Mouse (Mus musculus) spleen, adult 2 months (tissue): ENCODE measurements at regions not wholly inside any gene's neighbourhood (a gene's known extent, or its start where the extent isn't known, plus 50 kb on each side); places are given as distances from the start of the nearest gene placed in this dataset.

Experiments
- CTCF ChIP-seq: fragments of 200-500 bp; IDR thresholded peaks from 2 replicates; pipeline ENCODE4 v1.5.1; 2011; ENCODE audit warnings: mild to moderate bottlenecking, inconsistent platforms; ENCODE audit not compliant: insufficient read depth, insufficient read length, insufficient replicate concordance; ENCODE audit errors: extremely low read depth
- POLR2A ChIP-seq: fragments of 200-500 bp; IDR thresholded peaks from 2 replicates; pipeline ENCODE4 v1.6.1; 2011; ENCODE audit warnings: low read depth, low read length, inconsistent platforms

DNA sequence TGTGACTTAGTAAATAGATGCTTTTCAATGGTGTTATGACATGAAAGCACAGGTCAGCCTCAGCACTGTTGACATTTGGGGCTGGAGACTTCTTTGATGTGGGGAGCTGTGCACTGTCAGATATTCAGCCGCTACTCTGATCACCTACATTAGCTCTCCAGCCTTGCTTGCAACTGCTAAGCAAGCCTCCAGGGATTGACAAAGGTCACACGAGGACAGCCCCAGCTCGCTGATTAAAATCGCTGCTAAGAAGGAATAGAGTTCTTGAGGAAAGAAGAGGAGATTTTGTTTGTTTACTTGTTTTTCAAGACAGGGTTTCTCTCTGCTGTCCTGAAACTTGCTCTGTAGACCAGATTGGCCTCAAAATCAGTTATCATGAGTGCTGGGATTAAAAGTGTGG lies 126.8 kb upstream of the Zfp706 start:
- TF ChIP-seq POLR2A (no peak), CTCF (no peak)
